Mouse (Mus musculus): ENCODE results near the gene Gm6377.

Gene Gm6377

DNA sequence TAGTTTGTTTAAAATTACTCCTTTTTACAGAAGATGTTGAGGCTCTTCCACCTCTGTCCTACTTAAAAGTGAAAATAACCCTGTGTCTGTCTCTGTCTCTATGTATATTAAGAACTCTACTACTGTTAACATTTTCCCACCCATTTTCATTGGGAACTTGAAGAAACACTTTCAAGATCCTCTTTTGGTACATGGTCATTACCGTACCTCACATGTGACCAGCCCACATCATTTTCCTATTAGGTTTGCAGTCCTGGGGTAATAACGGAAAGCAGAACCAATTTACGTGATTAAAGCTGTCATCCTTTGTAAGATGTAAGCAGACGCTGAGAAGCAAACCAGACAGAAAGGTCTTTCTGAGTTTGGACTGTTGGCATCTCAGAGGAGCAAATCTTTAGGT, at the start of gene Gm6377:
TSS of gene Gm6377 (plus strand) at position 289 of the 400 bp plus-strand sequence.
- DNase-seq (ENCODE audit: extremely low spot score, low read depth, low spot score) = no peak

- DNase-seq (ENCODE audit: extremely low spot score, low read depth, low spot score) = no peak
Observed at GRCm38 (mm10) chrX:109147108-109147507, 49.4 kb upstream of the Gm6377 start.

- DNase-seq (ENCODE audit: extremely low spot score, low read depth, low spot score) = no peak
Observed at GRCm38 (mm10) chrX:109151228-109151627, 45.3 kb upstream of the Gm6377 start.

DNA sequence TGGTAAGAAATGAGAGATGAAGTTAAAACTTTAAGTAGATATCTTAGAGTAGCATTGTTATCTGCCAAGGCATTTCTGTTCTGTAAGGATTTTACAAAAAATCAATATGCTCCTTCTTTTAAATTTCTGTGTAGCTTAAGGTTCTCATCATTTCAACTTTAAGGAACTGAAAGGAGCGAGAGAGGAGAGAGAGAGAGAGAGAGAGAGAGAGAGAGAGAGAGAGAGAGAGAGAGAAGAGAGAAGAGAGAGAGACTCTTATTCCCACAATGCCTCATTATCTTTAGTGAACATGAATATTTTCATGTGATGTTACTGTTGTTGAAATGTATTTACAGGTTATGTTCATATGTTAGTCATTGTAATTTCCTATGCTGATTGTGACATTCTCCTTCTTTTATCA, 36.2 kb upstream of the Gm6377 start:
- no peak for DNase-seq (ENCODE audit: extremely low spot score, low read depth, low spot score)

DNA sequence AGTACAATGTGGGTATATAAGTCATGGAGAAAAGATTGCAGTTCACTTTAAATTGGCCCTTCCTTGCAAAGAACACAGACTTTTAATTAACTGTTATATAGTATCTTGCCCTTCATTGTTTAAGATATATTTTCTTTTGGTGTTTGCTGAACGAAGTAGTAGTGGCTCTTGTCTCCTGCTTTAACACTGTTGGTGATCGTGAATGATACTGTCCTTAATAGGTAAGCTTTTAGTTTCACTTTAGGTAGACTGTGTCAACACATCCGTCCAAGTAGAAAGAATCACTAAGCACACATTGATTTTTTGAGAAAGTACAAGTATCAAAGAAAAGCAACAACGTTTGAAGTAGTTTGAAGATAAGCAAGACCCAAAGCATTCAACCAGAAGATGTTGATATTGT, 35.7 kb upstream of the Gm6377 start:
- no peak for DNase-seq (ENCODE audit: extremely low spot score, low read depth, low spot score)

GRCm38 (mm10) chrX:109175038-109175437, 21.5 kb upstream of the Gm6377 start:
- DNase-seq (ENCODE audit: extremely low spot score, low read depth, low spot score) = no peak

DNA sequence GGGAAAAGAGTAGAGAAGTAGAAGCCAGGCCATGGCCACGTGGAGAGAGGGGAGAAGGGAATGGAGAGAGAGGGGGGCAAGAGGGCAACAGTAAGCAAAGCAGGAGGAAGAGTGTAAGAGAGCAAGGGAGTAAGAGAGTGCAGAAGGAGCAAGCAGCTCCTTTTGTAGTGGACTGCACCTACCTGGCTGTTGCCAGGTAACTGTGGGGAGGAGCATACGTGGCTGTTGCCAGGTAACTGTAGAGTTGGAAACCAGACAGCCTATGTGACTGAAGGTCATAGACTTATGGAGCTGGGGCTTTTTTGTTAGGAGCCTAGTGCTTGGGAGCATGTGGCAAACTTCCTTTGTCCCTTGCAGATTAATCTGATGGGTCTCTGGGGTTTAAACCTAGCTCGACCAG, 21.1 kb upstream of the Gm6377 start:
- DNase-seq (ENCODE audit: extremely low spot score, low read depth, low spot score) = no peak

DNA sequence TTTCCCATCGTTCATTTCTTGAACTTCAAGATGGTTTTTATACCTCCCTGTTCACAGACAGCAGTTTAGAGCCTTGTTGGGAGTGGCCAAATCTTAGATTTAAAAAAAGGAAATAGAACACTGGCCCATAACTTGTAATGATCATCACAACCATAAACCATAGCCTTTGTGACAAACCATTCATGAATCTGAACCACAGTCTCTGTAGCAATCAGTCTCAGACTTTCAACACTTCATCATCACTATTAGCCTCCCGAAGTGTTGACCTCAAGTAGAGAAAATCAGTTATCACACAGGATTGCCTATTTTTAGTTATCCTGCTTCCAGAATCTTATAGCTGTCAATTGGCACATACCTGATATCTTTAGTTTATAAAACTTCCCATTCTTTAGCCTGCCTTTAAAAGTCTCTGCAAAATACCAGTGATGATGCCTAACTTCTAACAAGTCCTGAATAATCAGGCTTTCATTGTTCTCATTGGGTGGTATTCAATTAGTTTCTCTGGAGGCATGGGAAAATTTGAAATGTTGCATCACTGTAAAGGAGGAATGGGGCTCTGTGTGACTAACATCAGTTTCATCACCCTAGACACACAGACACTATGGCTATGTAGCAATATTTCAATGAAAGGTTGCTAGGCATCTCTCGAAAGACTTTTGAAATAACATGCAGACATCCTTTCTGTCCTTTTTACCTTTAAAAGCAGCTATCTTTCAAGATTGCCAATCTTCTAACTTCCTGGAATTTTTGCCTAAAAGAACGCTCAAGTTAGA, 11.7 kb upstream of the Gm6377 start:
- DNase-seq (ENCODE audit: extremely low spot score, low read depth, low spot score) = no peak

- DNase-seq (ENCODE audit: extremely low spot score, low read depth, low spot score) = no peak
Observed at GRCm38 (mm10) chrX:109189607-109190006, 6.9 kb upstream of the Gm6377 start.

GRCm38 (mm10) chrX:109190969-109191368, 5.6 kb upstream of the Gm6377 start:
- no peak for DNase-seq (ENCODE audit: extremely low spot score, low read depth, low spot score)

DNA sequence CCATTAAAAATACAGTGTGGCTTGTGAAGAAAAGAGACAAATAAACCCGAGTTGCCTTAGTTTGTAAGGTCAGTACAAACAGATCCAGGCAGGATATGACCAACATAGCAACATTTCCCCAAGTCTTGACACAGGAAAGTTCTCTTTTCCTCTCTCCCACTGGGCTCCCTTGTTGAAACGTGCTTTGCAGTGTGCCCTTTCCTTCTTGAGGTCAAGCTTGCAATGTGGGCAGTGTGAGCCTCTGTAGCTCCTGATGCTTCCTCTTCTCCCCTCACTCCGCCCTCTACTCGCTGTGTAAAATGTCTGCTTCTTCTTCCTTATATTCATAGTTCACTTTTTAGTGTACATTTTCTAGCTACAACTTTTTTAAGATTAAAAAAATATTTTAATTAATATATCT, 5.1 kb upstream of the Gm6377 start:
- DNase-seq (ENCODE audit: extremely low spot score, low read depth, low spot score) = no peak

GRCm38 (mm10) chrX:109207843-109208242, 11.3 kb downstream of the Gm6377 start:
- DNase-seq (ENCODE audit: extremely low spot score, low read depth, low spot score) = no peak

DNA sequence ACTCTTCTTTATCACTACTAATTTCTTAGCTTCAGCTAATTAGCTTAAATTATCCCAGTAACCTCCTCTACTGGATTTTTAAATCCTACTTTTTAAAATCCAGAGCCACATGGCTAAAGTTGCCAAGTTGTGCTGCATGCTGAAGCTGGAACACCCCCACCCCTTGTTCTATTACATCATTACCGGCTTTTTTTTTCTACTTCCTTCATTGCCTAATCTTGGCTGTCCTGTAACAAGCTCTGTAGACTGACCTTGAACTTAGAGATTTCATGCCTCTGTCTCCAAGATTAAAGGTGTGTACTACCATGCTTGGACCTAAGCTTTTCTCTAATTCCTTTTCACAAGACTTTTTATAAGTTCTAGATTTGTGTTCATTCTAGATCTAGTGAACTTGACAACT, 32.2 kb downstream of the Gm6377 start:
- DNase-seq (ENCODE audit: extremely low spot score, low read depth, low spot score) = no peak

GRCm38 (mm10) chrX:109235383-109236036, 39.0 kb downstream of the Gm6377 start:
- DNase-seq (ENCODE audit: extremely low spot score, low read depth, low spot score) = no peak

GRCm38 (mm10) chrX:109238163-109238562, 41.6 kb downstream of the Gm6377 start:
- DNase-seq (ENCODE audit: extremely low spot score, low read depth, low spot score) = no peak
